Mouse (Mus musculus) thymus, adult 2 months (tissue): ENCODE data around the gene Fam71f2.

Experiments used
- CTCF ChIP-seq: fragments of 200-500 bp; IDR thresholded peaks from 2 replicates; pipeline ENCODE4 v1.5.1; 2012; ENCODE audit warnings: mild to moderate bottlenecking, control low read depth, low read length, moderate library complexity, borderline replicate concordance; ENCODE audit not compliant: control insufficient read depth, poor library complexity, insufficient read depth; ENCODE audit errors: extremely low read depth
- POLR2A ChIP-seq: fragments of 200-500 bp; IDR thresholded peaks from 2 replicates; pipeline ENCODE4 v1.6.1; 2012; ENCODE audit warnings: mild to moderate bottlenecking, low read length, control low read depth, moderate library complexity; ENCODE audit not compliant: control insufficient read depth, poor library complexity, insufficient read depth; ENCODE audit errors: extremely low read depth

- TF ChIP-seq CTCF (no peak), POLR2A (no peak)
These were observed 33.2 kb upstream of the Fam71f2 start for GRCm38 (mm10) chr6:29246183-29246582.
